18 mouse cellular contexts compared by ENCODE assay signal in genomic region chr10:120675369-120675768, GRCm38 (mm10).
"Had no signal": no experiment of that assay in that cellular context is flagged by ENCODE, and none has a peak within 500 bp of the region (broad histone marks: within the 10 kb centered on the region; RNA-seq: fewer than 3 reads in every experiment).

No protein-coding gene starts in this region.

- H3K4me2 ChIP-seq: liver, embryonic 13.5 days; lung, embryonic 14.5 days; midbrain, embryonic 12.5 days; midbrain, embryonic 15.5 days; neural tube, embryonic 12.5 days; neural tube, embryonic 15.5 days had no signal

- H3K4me3 ChIP-seq: layer of hippocampus, adult 2 months; liver, embryonic 13.5 days; midbrain, embryonic 12.5 days; midbrain, embryonic 15.5 days; neural tube, embryonic 12.5 days; neural tube, embryonic 15.5 days had no signal

- H3K27me3 ChIP-seq: liver, embryonic 13.5 days; midbrain, embryonic 12.5 days; midbrain, embryonic 15.5 days; neural tube, embryonic 12.5 days; neural tube, embryonic 15.5 days had no signal

- H3K36me3 ChIP-seq: liver, embryonic 13.5 days; midbrain, embryonic 12.5 days; midbrain, embryonic 15.5 days; neural tube, embryonic 12.5 days; neural tube, embryonic 15.5 days had no signal

- H3K4me1 ChIP-seq: midbrain, embryonic 12.5 days; neural tube, embryonic 12.5 days had no signal

- DNase-seq: kidney, adult 2 months; kidney, postnatal 25 days; layer of hippocampus, adult 9-11 months; liver, embryonic 13.5 days; right cerebral cortex, adult 18-20 months; right cerebral cortex, postnatal 14 days; right cerebral cortex, postnatal 4 days; thymus, adult 2 months; thymus, postnatal 14 days; thymus, postnatal 4 days had no signal

- H3K9ac ChIP-seq: liver, embryonic 13.5 days; lung, embryonic 14.5 days; midbrain, embryonic 12.5 days; midbrain, embryonic 15.5 days; neural tube, embryonic 12.5 days; neural tube, embryonic 15.5 days had no signal

- ATAC-seq: midbrain, embryonic 15.5 days had no signal

- H3K9me3 ChIP-seq: liver, embryonic 13.5 days; midbrain, embryonic 12.5 days; midbrain, embryonic 15.5 days; neural tube, embryonic 12.5 days; neural tube, embryonic 15.5 days had no signal

- H3K27ac ChIP-seq: kidney, postnatal 0 days; layer of hippocampus, adult 2 months; midbrain, embryonic 12.5 days; midbrain, embryonic 15.5 days; neural tube, embryonic 12.5 days; neural tube, embryonic 15.5 days; stomach, postnatal 0 days had no signal
